Mouse (Mus musculus): ENCODE results near the gene Ang6. TPM values are rescaled to one million over a fixed set of nuclear protein-coding genes. Genes with fewer than 3 reads are reported as not detected.
"Not testable (repeated sequence)": the region's sequence is repeated elsewhere in the genome, so short reads cannot be mapped to it uniquely, and the experiment has no call there.

Gene Ang6
- polyA plus RNA-seq, 1 experiment from 2014 or later = not detected

DNA sequence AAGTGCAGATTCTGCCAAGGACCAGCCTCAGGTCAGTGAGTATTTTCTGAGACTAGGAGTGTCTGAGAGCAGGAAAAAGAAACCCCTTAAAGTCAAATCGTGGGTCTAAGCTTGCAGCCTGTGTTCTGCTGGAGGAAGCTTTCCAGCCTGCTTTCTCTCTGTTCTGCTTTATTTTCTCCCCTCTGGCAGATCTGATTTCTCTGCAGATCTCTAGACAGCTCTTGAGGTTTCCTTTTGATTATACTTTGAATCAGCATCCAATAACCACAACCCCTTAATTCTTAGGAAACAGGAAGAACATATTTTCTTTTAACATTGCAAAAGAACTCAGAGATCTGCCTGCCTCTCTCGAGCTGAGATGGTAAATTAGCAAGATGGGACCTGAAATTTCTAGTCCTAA lies 48.7 kb downstream of the Ang6 start:
- H3K4me1 ChIP-seq; H3K9ac ChIP-seq (replicated peaks); H3K9me3 ChIP-seq (replicated peaks); H3K4me2 ChIP-seq; H3K27me3 ChIP-seq (replicated peaks); H3K4me3 ChIP-seq (replicated peaks); ATAC-seq (ENCODE audit: low FRiP score); H3K27ac ChIP-seq (replicated peaks); H3K36me3 ChIP-seq: not testable (repeated sequence)
- WGBS = 52% methylated on average over 2 of the region's 2 CpGs

Other genes starting within 250 kb of the Ang6 start
- not detected in 2 replicates for gene Gm8180, start 217.5 kb downstream of the Ang6 start, polyA plus RNA-seq (2015; fragmentation: Nextera tagmentation; extraction: Ambion mirVana)
- 0.45 TPM in 1 of 2 replicates, not detected in the other for gene Ear1, start 126.8 kb downstream of the Ang6 start, polyA plus RNA-seq (2015; fragmentation: Nextera tagmentation; extraction: Ambion mirVana)
- gene Ear10, start 78.7 kb downstream of the Ang6 start, polyA plus RNA-seq (2015; fragmentation: Nextera tagmentation; extraction: Ambion mirVana) = not detected in 2 replicates
- gene Gm8113, start 76.9 kb downstream of the Ang6 start, polyA plus RNA-seq (2015; fragmentation: Nextera tagmentation; extraction: Ambion mirVana) = 7.1 and 8.3 TPM in 2 replicates
- not detected in 2 replicates for gene Ang5, start 45.2 kb downstream of the Ang6 start, polyA plus RNA-seq (2015; fragmentation: Nextera tagmentation; extraction: Ambion mirVana)
- gene Ear2, start 100.4 kb upstream of the Ang6 start, polyA plus RNA-seq (2015; fragmentation: Nextera tagmentation; extraction: Ambion mirVana) = 0.22 and 0.27 TPM in 2 replicates
- not detected in 2 replicates for gene Gm3327, start 121.6 kb upstream of the Ang6 start, polyA plus RNA-seq (2015; fragmentation: Nextera tagmentation; extraction: Ambion mirVana)
- gene Gm8212, start 195.4 kb upstream of the Ang6 start, polyA plus RNA-seq (2015; fragmentation: Nextera tagmentation; extraction: Ambion mirVana) = not detected in 2 replicates
- gene 4930503E14Rik, start 211.0 kb upstream of the Ang6 start, polyA plus RNA-seq (2015; fragmentation: Nextera tagmentation; extraction: Ambion mirVana) = not detected in 2 replicates

Data from neural tube, embryonic 15.5 days (tissue).